Comparison of ENCODE assay signal across 8 mouse cellular contexts in the genomic region with DNA sequence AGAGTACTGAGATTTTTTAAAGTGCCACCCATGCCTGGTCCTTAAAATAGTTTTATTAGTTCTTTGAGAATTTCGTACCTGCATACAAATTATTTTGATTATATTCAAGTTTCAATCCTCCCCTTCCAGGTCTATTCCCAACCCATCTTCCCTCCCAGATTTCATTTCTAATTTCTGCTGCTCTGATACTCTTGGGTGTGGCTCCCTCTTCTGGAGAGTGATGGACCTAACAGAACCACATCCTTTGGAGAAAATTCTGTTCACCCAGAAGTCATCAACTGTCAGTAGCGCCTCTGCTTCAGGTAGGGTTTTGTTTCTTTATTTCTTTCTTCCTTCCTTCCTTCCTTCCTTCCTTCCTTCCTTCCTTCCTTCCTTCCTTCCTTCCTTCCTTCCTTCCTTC. TPM values are rescaled to one million over a fixed set of nuclear protein-coding genes. Genes with fewer than 3 reads are reported as not detected.
DNase-seq lines count a peak whose midpoint lies in the region; ATAC-seq and TF ChIP-seq lines count a peak whose summit lies in the region.

No protein-coding gene starts in this region.

- no peak overlapping the region for H3K9ac ChIP-seq in lung, postnatal 0 days (replicated peaks; ENCODE audit: low read depth)

- DNase-seq in adrenal gland, postnatal 14 days: peak; percentile 67
- DNase-seq in adrenal gland, adult 8-10 months: no peak
- peak; percentile 34 to 55 for DNase-seq in left cerebral cortex, postnatal 25 days (ENCODE audit: low spot score in 2 of 2)
- DNase-seq in left cerebral cortex, postnatal 36 days (ENCODE audit: low spot score in 2 of 2): no peak
- DNase-seq in Patski (ENCODE audit: low read depth, low spot score): no peak
- DNase-seq in forelimb bud, embryonic 11.5 days (ENCODE audit: low read depth, low spot score): peak; percentile 35
- peak; percentile 77 for DNase-seq in lung, postnatal 0 days (ENCODE audit: low spot score)

- POLR2A ChIA-PET in Patski (lab: Charles Lee): no interaction called here

- no peak overlapping the region for H3K27ac ChIP-seq in lung, postnatal 0 days (ENCODE audit: low read length)

- H3K4me2 ChIP-seq in lung, postnatal 0 days (replicated peaks; ENCODE audit: low read depth, low read length): 0 out of 2 replicates have a peak overlapping the region, but pooled peaks have one; percentile 37

- 19% methylated on average over 2 of the region's 2 CpGs for WGBS in lung, postnatal 0 days

- H3K9me3 ChIP-seq in lung, postnatal 0 days (ENCODE audit: low read length): no peaks in the 10 kb centered on the region

- no peak overlapping the region for H3K4me3 ChIP-seq in lung, postnatal 0 days (ENCODE audit: low read depth, low read length)

- H3K27me3 ChIP-seq in Patski: no peaks in the 10 kb centered on the region
- no peaks in the 10 kb centered on the region for H3K27me3 ChIP-seq in lung, postnatal 0 days (replicated peaks; ENCODE audit: insufficient read depth, low read length)

- intact Hi-C loops in left cerebral cortex, postnatal 25 days (cut with DNase I): loop anchor here (1.0 kb wide), 1 partner anchor 52 kb away; no protein-coding TSS in a partner anchor
- intact Hi-C loops in left cerebral cortex, postnatal 36 days (cut with DNase I): loop anchor here (1.0 to 10.0 kb wide), 2 partner anchors 52 to 180 kb away; no protein-coding TSS in a partner anchor

- TF ChIP-seq CTCF in Patski (IDR thresholded peaks at IDR 0.05): peak; percentile 78
- peak; percentile 81 for TF ChIP-seq CTCF in lung, postnatal 0 days (IDR thresholded peaks at IDR 0.05)

- ATAC-seq in Patski: no peak
- ATAC-seq in lung, postnatal 0 days: no peak
- ATAC-seq in megakaryocyte, adult 5-6 weeks (ENCODE audit: poor library complexity, severe bottlenecking): no peak

- in situ Hi-C loops in Patski (cut with MboI; ENCODE audit: low pct_unique_long_range_greater_than_20kb): loop anchor here (5.0 to 10.0 kb wide), 3 partner anchors 48 to 180 kb away; partner anchors contain the start of genes Alox8 and Aloxe3

- peak; percentile 21; the same call in 1 of the 2 replicates for TF ChIP-seq EP300 in lung, postnatal 0 days (IDR thresholded peaks at IDR 0.05)

- CTCF ChIA-PET in Patski (lab: Charles Lee): no interaction called here

- H3K36me3 ChIP-seq in lung, postnatal 0 days (ENCODE audit: insufficient read depth, low read length): no peaks in the 10 kb centered on the region

- no peaks in the 10 kb centered on the region for H3K4me1 ChIP-seq in lung, postnatal 0 days (ENCODE audit: insufficient read depth, low read depth, low read length)

RNA-seq across cellular contexts. Expression of gene Gucy2e, which starts 8.1 kb away (rescaled TPM):
- not detected in 2 replicates for total RNA-seq in adrenal gland, postnatal 14 days (2021)
- total RNA-seq in adrenal gland, adult 8-10 months (2022): not detected
- under 1 TPM; 0.80 to 0.94 TPM for total RNA-seq in left cerebral cortex, postnatal 25 days (2021)
- total RNA-seq in left cerebral cortex, postnatal 36 days (2021): 1 to 10 TPM in 1 of 2 experiments, under 1 TPM in 1; 0.84 to 1.2 TPM
- polyA plus RNA-seq in Patski (2021): not detected
- polyA plus RNA-seq in lung, postnatal 0 days (2015; fragmentation: Nextera tagmentation; extraction: Ambion mirVana): 0.04 TPM in 1 of 2 replicates, not detected in the other
- total RNA-seq in megakaryocyte, adult 5-6 weeks (2015): 0.16 TPM in 1 of 2 replicates, not detected in the other
- total RNA-seq in megakaryocyte, adult 5-6 weeks (2017): 0.07 and 0.33 TPM in 2 replicates

RNA-seq across cellular contexts. Expression of gene Alox8, which starts 47.3 kb away (rescaled TPM):
- 0.19 TPM in 1 of 2 replicates, not detected in the other for total RNA-seq in adrenal gland, postnatal 14 days (2021)
- not detected for total RNA-seq in adrenal gland, adult 8-10 months (2022)
- 1 to 10 TPM; 3.6 to 5.1 TPM for total RNA-seq in left cerebral cortex, postnatal 25 days (2021)
- 1 to 10 TPM; 4.2 to 6.5 TPM for total RNA-seq in left cerebral cortex, postnatal 36 days (2021)
- not detected for polyA plus RNA-seq in Patski (2021)
- polyA plus RNA-seq in lung, postnatal 0 days (2015; fragmentation: Nextera tagmentation; extraction: Ambion mirVana): 0.04 and 0.08 TPM in 2 replicates
- 1.3 and 1.5 TPM in 2 replicates for total RNA-seq in megakaryocyte, adult 5-6 weeks (2015)
- total RNA-seq in megakaryocyte, adult 5-6 weeks (2017): 1.8 and 2.0 TPM in 2 replicates

Comparison
In these comparisons a context has a peak if more than half of its experiments do, and no peak if none do; other contexts are left out.
1. DNase-seq: peak in adrenal gland, postnatal 14 days (single experiment), left cerebral cortex, postnatal 25 days (2 of 2), forelimb bud, embryonic 11.5 days (single experiment) and lung, postnatal 0 days (single experiment); none in adrenal gland, adult 8-10 months (single experiment), left cerebral cortex, postnatal 36 days (0 of 2) and Patski (single experiment).